Mouse (Mus musculus) regulatory T cell (primary cell): ENCODE measurements around the gene Zfhx3.

Experiments
- in situ Hi-C: fragments of 300-600 bp; cut with MboI, MseI; formaldehyde crosslinking; loops from one replicate; pipeline ENCODE4 v1.15.1; 2025; ENCODE audit warnings: high pct_unique_total_duplicates

Gene Zfhx3

GRCm38 (mm10) chr8:108741651-108742050 is 799.2 kb downstream of the Zfhx3 start:
- in situ Hi-C loops, result no loop called here

GRCm38 (mm10) chr8:108742465-108742864 is 800.0 kb downstream of the Zfhx3 start:
- in situ Hi-C loops, result no loop called here

- in situ Hi-C loops, result no loop called here
Measured at GRCm38 (mm10) chr8:108743238-108743637, 800.8 kb downstream of the Zfhx3 start.

GRCm38 (mm10) chr8:108745551-108745950 is 803.1 kb downstream of the Zfhx3 start:
- in situ Hi-C loops, result no loop called here

- in situ Hi-C loops, result no loop called here
Measured at GRCm38 (mm10) chr8:108748095-108748494, 805.7 kb downstream of the Zfhx3 start.

GRCm38 (mm10) chr8:108748851-108749376 is 806.5 kb downstream of the Zfhx3 start:
- in situ Hi-C loops, result no loop called here

- in situ Hi-C loops, result no loop called here
Measured at GRCm38 (mm10) chr8:108750806-108751205, 808.4 kb downstream of the Zfhx3 start.

- in situ Hi-C loops, result no loop called here
Measured at GRCm38 (mm10) chr8:108754556-108754955, 812.1 kb downstream of the Zfhx3 start.

- in situ Hi-C loops, result no loop called here
Measured at GRCm38 (mm10) chr8:108755400-108756325, 813.2 kb downstream of the Zfhx3 start.

- in situ Hi-C loops, result no loop called here
Measured at GRCm38 (mm10) chr8:108759511-108760330, 817.3 kb downstream of the Zfhx3 start.

- in situ Hi-C loops, result no loop called here
Measured at GRCm38 (mm10) chr8:108760745-108761144, 818.3 kb downstream of the Zfhx3 start.

GRCm38 (mm10) chr8:108762567-108762966 is 820.1 kb downstream of the Zfhx3 start:
- in situ Hi-C loops, result no loop called here

GRCm38 (mm10) chr8:108764403-108765194 is 822.2 kb downstream of the Zfhx3 start:
- in situ Hi-C loops, result no loop called here

GRCm38 (mm10) chr8:108766102-108766501 is 823.7 kb downstream of the Zfhx3 start:
- in situ Hi-C loops, result no loop called here

GRCm38 (mm10) chr8:108768051-108768450 is 825.6 kb downstream of the Zfhx3 start:
- in situ Hi-C loops, result no loop called here

- in situ Hi-C loops, result no loop called here
Measured at GRCm38 (mm10) chr8:108770334-108770733, 827.9 kb downstream of the Zfhx3 start.

GRCm38 (mm10) chr8:108773436-108773835 is 831.0 kb downstream of the Zfhx3 start:
- in situ Hi-C loops, result no loop called here

GRCm38 (mm10) chr8:108778063-108778462 is 835.6 kb downstream of the Zfhx3 start:
- in situ Hi-C loops, result no loop called here

GRCm38 (mm10) chr8:108778551-108778950 is 836.1 kb downstream of the Zfhx3 start:
- in situ Hi-C loops, result no loop called here

- in situ Hi-C loops, result no loop called here
Measured at GRCm38 (mm10) chr8:108780766-108781165, 838.3 kb downstream of the Zfhx3 start.

- in situ Hi-C loops, result no loop called here
Measured at GRCm38 (mm10) chr8:108781192-108781591, 838.7 kb downstream of the Zfhx3 start.
